Mouse (Mus musculus) cerebellum, postnatal 4 days (tissue): Measurements from ENCODE around the gene Endod1.
A peak's percentile ranks its signal among the peaks of the same experiment; 100 is the strongest.
"Not testable (repeated sequence)": the region's sequence is repeated elsewhere in the genome, so short reads cannot be mapped to it uniquely, and the experiment has no call there.

Experiments used
- DNase-seq, 2 experiments: peaks; one replicate each; pipeline ENCODE4 v3.0.0; 2022; ENCODE audit warnings: low spot score in 2 of 2, mixed read lengths in 1 of 2

Endod1 gene

GRCm38 (mm10) chr9:14380386-14381285, 671 bp downstream of the Endod1 start:
- DNase-seq: peak; percentile 59 to 78

- DNase-seq: no peak
These were observed 1.4 kb downstream of the Endod1 start for GRCm38 (mm10) chr9:14379769-14380385.

GRCm38 (mm10) chr9:14378151-14378550, 3.2 kb downstream of the Endod1 start:
- DNase-seq: no peak

- DNase-seq: no peak
These were observed 5.2 kb downstream of the Endod1 start for GRCm38 (mm10) chr9:14376149-14376548.

- no peak for DNase-seq
These were observed 8.9 kb downstream of the Endod1 start for GRCm38 (mm10) chr9:14372440-14372839.

GRCm38 (mm10) chr9:14369271-14369670, 12.0 kb downstream of the Endod1 start:
- no peak for DNase-seq

GRCm38 (mm10) chr9:14367850-14368249, 13.5 kb downstream of the Endod1 start:
- no peak for DNase-seq

- DNase-seq: no peak
These were observed 15.7 kb downstream of the Endod1 start for GRCm38 (mm10) chr9:14365481-14366125.

- DNase-seq: no peak
These were observed 16.6 kb downstream of the Endod1 start for GRCm38 (mm10) chr9:14364719-14365118.

GRCm38 (mm10) chr9:14363540-14363939, 17.8 kb downstream of the Endod1 start:
- no peak for DNase-seq

GRCm38 (mm10) chr9:14362068-14362768, 19.1 kb downstream of the Endod1 start:
- DNase-seq: no peak

GRCm38 (mm10) chr9:14357033-14357432, 24.3 kb downstream of the Endod1 start:
- DNase-seq: no peak

GRCm38 (mm10) chr9:14354852-14355251, 26.5 kb downstream of the Endod1 start:
- DNase-seq: no peak

GRCm38 (mm10) chr9:14352337-14352736, 29.0 kb downstream of the Endod1 start:
- no peak for DNase-seq

- no peak for DNase-seq
These were observed 30.5 kb downstream of the Endod1 start for GRCm38 (mm10) chr9:14350787-14351186.

- no peak for DNase-seq
These were observed 31.9 kb downstream of the Endod1 start for GRCm38 (mm10) chr9:14349380-14349779.

GRCm38 (mm10) chr9:14348416-14348815, 32.9 kb downstream of the Endod1 start:
- no peak for DNase-seq

GRCm38 (mm10) chr9:14345866-14346265, 35.4 kb downstream of the Endod1 start:
- not testable (repeated sequence) for DNase-seq

GRCm38 (mm10) chr9:14342041-14342668, 39.2 kb downstream of the Endod1 start:
- DNase-seq: peak; percentile 77 to 81

GRCm38 (mm10) chr9:14338701-14339100, 42.6 kb downstream of the Endod1 start:
- no peak for DNase-seq

- no peak for DNase-seq
These were observed 44.4 kb downstream of the Endod1 start for GRCm38 (mm10) chr9:14336901-14337300.
